Mouse (Mus musculus) thymus, adult 2 months (tissue): Measurements from ENCODE around the gene Tbc1d12. TPM values are rescaled to one million over a fixed set of nuclear protein-coding genes. Genes with fewer than 3 reads are reported as not detected.
"Not testable (repeated sequence)": the region's sequence is repeated elsewhere in the genome, so short reads cannot be mapped to it uniquely, and the experiment has no call there.

Source experiments
- DNase-seq: peaks from one replicate; pipeline ENCODE4 v3.0.0; 2021
- H3K27ac ChIP-seq: fragments of 200-500 bp; 2 replicates; pipeline ENCODE4 v1.5.1; 2012; ENCODE audit warnings: low read length, control low read depth; ENCODE audit not compliant: control insufficient read depth, insufficient read depth
- H3K27me3 ChIP-seq: fragments of 200-500 bp; 2 replicates; pipeline ENCODE4 v1.6.1; 2012; ENCODE audit warnings: mild to moderate bottlenecking, low read length, moderate library complexity, mixed read lengths; ENCODE audit not compliant: control insufficient read depth, insufficient read depth
- H3K36me3 ChIP-seq: fragments of 200-500 bp; 2 replicates; pipeline ENCODE4 v1.6.1; 2012; ENCODE audit warnings: mild to moderate bottlenecking, low read length, moderate library complexity; ENCODE audit not compliant: control insufficient read depth, insufficient read depth
- H3K4me1 ChIP-seq: fragments of 200-500 bp; replicated peaks from 2 replicates; pipeline ENCODE4 v1.6.1; 2012; ENCODE audit warnings: low read length; ENCODE audit not compliant: control insufficient read depth, insufficient read depth
- H3K4me3 ChIP-seq: fragments of 200-500 bp; 2 replicates; pipeline ENCODE4 v1.5.1; 2012; ENCODE audit warnings: mild to moderate bottlenecking, low read length, control low read depth, moderate library complexity; ENCODE audit not compliant: control insufficient read depth, insufficient read depth
- CTCF ChIP-seq: fragments of 200-500 bp; IDR thresholded peaks from 2 replicates; pipeline ENCODE4 v1.5.1; 2012; ENCODE audit warnings: mild to moderate bottlenecking, control low read depth, low read length, moderate library complexity, borderline replicate concordance; ENCODE audit not compliant: control insufficient read depth, poor library complexity, insufficient read depth; ENCODE audit errors: extremely low read depth
- POLR2A ChIP-seq: fragments of 200-500 bp; IDR thresholded peaks from 2 replicates; pipeline ENCODE4 v1.6.1; 2012; ENCODE audit warnings: mild to moderate bottlenecking, low read length, control low read depth, moderate library complexity; ENCODE audit not compliant: control insufficient read depth, poor library complexity, insufficient read depth; ENCODE audit errors: extremely low read depth
- WGBS: fragments of 180-500 bp; shearing (Covaris S2); methylation state at CpG from one replicate; pipeline ENCODE4 v1.1.7; 2018; 5-methylcytosine and 5-hydroxymethylcytosine counted together
- polyA plus RNA-seq: library from polyadenylated mRNA; depleted of rRNA; stranded (reverse); fragments of >200 nt; gene quantifications from 2 replicates; pipeline ENCODE4 v1.2.3, GENCODE M21; 2012

Tbc1d12 gene
- polyA plus RNA-seq, 1 experiment, result 1.2 TPM

DNA sequence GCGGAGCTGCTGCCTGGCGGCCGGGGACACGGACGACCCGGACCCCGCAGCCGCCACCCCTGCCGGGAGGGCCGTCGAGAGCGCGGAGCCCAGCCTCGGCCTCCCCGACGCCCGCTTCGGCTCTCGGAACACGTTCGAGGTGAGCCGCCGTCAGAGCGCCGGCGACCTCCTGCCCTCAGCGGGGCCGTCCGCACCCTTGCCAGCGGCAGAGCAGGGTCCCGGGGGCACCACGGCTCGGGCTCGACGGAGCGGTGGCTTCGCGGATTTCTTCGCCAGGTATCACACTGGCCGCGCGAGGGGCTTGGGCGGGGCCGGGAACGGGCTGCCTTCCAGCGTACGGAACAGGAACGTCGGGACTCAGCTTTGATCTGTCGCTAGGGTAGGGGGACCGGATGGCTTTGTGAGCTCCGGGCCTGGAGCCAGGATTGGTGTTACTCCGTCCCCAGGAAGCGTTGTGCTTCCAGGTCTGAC is 827 bp downstream of the Tbc1d12 start:
- Histone ChIP-seq H3K27ac (no peak overlapping the region), H3K4me3 (peak overlapping the region; percentile 81), H3K4me1 (0 out of 2 replicates have a peak, but pooled peaks cover 3% of the 10 kb centered on the region), H3K27me3 (peaks cover 6% of the 10 kb centered on the region), H3K36me3 (no peaks in the 10 kb centered on the region)
- DNase-seq, result peak; percentile 20
- TF ChIP-seq POLR2A (no peak), CTCF (no peak)
- 4% methylated on average over 54 of the region's 54 CpGs for WGBS

- TF ChIP-seq POLR2A (no peak), CTCF (no peak)
- Histone ChIP-seq H3K4me1 (no peaks in the 10 kb centered on the region), H3K4me3 (no peak overlapping the region), H3K36me3 (no peaks in the 10 kb centered on the region), H3K27ac (no peak overlapping the region), H3K27me3 (no peaks in the 10 kb centered on the region)
- DNase-seq, result no peak
- WGBS, result 98% methylated on average over 5 of the region's 5 CpGs
These were observed 8.4 kb downstream of the Tbc1d12 start for GRCm38 (mm10) chr19:38844817-38845216.

DNA sequence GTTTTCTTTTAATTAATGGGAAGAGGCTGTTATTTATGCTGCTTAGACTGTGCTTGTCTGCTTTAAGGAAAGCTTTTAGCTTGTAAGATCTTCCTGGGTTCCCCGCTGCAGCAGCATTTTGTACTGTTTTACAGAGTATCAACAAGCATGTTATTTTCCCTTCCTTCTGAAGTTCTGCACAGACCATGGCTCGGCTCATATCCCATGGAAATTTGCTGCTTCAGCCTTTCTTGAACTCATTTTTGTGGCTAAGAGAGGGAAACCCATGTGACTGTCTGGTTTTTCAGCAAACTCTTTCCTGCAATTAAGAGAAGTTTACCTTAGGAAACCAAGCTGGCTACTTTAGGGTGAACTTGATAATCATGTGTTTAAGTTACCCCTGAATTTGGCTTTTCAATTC is 10.0 kb downstream of the Tbc1d12 start:
- no peak overlapping the region for H3K4me3 ChIP-seq
- no peak for DNase-seq
- TF ChIP-seq CTCF (no peak), POLR2A (no peak)
- H3K4me1 ChIP-seq, result no peaks in the 10 kb centered on the region
- no peaks in the 10 kb centered on the region for H3K36me3 ChIP-seq
- H3K27ac ChIP-seq, result no peak overlapping the region
- H3K27me3 ChIP-seq, result no peaks in the 10 kb centered on the region
- 76% methylated on average over 2 of the region's 2 CpGs for WGBS

GRCm38 (mm10) chr19:38858224-38858623 is 21.8 kb downstream of the Tbc1d12 start:
- TF ChIP-seq POLR2A, result no peak
- TF ChIP-seq CTCF, result no peak
- no peak for DNase-seq

DNA sequence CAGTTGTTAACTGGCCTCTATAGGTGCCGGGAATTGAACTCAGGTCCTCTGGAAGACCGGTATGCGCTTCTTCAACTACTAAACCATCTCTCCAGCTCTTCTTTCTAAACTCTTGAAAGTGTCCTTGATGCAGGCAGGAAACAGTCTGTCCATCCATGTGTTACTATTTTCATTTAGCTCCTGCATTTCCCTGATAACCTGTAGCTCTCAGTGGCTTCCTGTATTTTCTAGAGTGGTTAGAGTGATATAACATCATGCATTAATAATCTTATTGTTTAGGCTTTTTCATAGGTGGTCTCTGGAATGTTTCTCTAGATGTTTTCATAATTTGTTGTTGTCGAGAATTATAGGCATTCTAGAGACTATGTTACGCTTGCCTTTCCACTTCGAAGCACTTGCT is 26.1 kb downstream of the Tbc1d12 start:
- Histone ChIP-seq H3K4me3 (no peak overlapping the region), H3K27me3 (no peaks in the 10 kb centered on the region), H3K27ac (no peak overlapping the region), H3K4me1 (no peaks in the 10 kb centered on the region), H3K36me3 (no peaks in the 10 kb centered on the region)
- DNase-seq, result no peak
- WGBS, result 98% methylated on average over 6 of the region's 6 CpGs
- TF ChIP-seq POLR2A (no peak), CTCF (no peak)

More at GRCm38 (mm10) chr19:38858224-38858623, 21.8 kb downstream of the Tbc1d12 start:
- Histone ChIP-seq H3K27me3 (no peaks in the 10 kb centered on the region), H3K27ac (no peak overlapping the region), H3K36me3 (no peaks in the 10 kb centered on the region), H3K4me3 (no peak overlapping the region), H3K4me1 (no peaks in the 10 kb centered on the region)
- 97% methylated on average over 3 of the region's 3 CpGs for WGBS

GRCm38 (mm10) chr19:38874825-38875224 is 38.4 kb downstream of the Tbc1d12 start:
- H3K4me3 ChIP-seq, H3K27me3 ChIP-seq, DNase-seq, H3K4me1 ChIP-seq, H3K36me3 ChIP-seq, H3K27ac ChIP-seq: not testable (repeated sequence)
- WGBS, result 96% methylated on average over 4 of the region's 8 CpGs

DNA sequence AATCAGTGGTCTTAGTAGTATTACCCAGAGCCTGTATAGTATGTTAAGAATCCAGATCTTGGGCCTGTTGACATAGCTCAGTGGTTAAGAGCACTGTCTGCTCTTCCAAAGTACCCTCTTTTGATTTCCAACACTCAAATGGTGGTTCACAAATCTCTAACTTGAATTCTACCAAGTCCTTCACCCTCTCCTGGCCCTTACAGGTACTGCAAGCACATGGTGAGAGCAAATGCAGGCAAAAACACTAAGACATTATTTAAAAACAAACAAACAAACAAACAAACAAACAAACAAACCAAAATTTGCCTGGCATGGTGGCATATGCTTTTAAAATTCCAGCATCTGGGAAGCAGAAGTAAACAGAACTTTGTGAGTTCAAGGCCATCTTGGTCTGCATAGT is 43.9 kb downstream of the Tbc1d12 start:
- no peak for TF ChIP-seq CTCF
- TF ChIP-seq POLR2A, result no peak
- Histone ChIP-seq H3K27me3 (no peaks in the 10 kb centered on the region), H3K27ac (no peak overlapping the region), H3K36me3 (no peaks in the 10 kb centered on the region), H3K4me3 (no peak overlapping the region), H3K4me1 (no peaks in the 10 kb centered on the region)
- no peak for DNase-seq
